Mouse (Mus musculus) Muller cell, postnatal 12 days (primary cell): ENCODE measurements around the gene Srr.

Experiments used
- DNase-seq: peaks from one replicate; pipeline ENCODE4 v3.0.0-alpha.2; 2015; ENCODE audit errors: inconsistent ontology term

The Srr gene

DNA sequence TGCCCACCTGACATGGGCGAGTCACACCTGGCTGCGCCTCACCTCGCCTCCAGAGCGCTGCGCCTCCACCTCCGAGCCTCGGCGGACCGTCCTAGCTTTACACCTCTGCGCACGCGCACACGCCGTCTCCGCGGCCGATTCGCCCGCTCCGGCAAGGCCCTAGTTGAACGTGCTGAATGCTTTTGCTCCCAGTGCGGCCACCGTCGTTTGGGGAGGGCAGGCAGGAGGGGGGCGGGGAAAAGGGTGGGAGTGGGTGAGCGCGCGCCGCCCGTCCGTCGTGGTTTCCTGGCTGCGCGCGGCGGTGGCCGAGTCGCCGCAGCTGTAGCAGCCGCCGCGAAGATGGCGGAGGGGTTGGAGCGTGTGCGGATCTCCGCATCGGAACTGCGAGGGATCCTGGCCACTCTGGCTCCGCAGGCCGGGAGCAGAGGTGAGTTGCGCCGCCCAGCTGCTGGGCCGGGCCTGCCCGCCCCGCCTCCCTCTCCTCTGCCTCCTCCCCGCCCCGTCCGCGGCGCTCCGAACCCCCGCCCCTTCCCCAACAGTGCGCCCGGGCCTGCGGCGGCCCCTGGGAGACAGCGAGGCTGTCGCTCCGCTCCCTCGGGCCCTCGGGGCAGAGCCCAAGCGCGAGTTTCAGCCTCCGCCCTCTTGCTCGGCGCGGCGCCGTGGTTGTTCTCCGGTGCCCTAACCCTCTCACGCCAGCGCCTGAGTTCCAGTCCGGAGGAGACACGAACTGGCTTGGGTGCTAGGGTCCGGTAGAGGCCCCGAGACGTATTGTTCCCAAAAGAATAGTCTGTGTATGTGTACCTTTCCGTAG is at the start of gene Srr, which contains the start of gene Smg6:
Gene Srr, minus strand, starts transcription at position 372 of the 811 bp plus-strand sequence.
Gene Smg6, plus strand, starts transcription at position 247 of the 811 bp plus-strand sequence.
- DNase-seq = peak; percentile 99

DNA sequence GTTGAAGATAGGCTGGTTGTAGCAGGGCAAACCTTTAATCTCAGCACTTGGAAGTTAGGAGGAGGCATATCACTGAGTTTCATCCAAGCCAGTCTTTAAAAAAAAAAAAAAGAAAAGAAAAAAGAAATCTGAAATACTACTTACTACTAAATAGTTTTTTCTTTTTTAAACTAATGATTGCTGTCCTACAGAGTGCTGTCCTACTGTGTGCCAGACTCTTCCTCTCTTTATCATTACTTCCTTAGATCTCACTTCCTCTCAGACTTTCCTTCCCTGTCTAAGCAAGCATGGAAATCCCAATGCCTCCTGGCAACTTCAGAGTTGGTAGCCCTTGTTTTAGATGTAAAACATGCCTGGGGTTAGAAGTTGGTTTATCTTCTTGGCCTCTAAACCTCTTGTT is 48.9 kb upstream of the Srr start:
- DNase-seq = no peak

DNA sequence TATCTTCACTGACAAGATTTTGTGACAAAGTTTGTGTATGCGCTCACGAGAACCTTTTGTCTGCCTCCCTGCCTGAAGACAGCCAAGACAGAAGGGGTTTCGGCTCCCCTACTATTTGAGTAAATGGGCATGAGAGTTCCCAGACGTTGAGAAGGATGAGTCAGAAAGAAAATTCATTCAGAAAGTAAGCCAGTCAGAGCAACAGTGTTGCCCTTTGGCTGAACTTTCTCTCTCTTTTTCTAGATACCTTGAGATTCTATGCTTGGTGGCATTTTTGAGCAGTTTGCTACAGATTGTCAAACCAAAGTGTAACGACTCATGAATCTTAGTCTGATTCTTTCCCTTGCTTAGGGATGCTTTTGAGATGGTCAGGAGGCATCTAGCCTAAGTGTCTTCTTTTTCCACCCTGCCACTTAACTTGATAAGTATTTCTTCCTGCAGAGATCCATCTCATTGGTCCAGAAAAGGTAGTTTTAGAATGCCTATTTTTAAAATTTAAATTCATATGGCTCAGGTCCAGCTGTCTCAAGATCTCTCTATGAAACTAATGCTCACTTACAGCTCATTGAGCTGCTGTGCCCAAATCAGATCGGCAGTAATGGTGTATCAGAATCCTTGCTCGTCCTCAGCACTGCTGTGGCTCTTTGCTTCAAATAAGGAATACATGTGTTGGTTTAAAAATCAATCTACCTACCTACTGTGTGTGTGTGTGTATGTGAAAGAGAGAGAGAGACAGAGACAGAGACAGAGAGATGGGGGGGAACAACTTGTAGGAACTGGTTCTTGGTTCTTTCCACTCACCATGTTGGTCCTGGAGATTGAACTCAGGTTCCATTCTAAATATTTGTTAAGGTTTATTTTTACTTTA is 47.8 kb upstream of the Srr start:
- peak; percentile 89 for DNase-seq

DNA sequence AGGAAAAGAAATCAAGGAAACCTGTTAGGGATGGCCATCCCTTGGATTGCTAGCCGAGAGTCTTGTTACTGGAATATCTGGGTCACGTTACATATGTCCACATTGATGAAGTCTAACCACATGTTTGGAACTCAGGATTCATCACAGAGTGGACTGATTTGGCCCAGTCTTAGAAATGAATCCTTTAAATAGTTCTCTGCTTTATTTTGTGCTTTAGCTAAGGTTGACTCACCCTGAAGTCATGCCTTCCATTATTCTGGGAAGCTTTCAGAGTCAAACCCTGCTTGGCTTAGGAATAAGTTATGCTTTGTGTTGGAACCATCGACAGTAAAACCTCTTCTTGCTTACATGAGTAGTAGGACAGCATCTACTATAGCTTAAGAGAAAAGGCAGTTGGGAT is 39.8 kb upstream of the Srr start:
- peak; percentile 77 for DNase-seq

DNA sequence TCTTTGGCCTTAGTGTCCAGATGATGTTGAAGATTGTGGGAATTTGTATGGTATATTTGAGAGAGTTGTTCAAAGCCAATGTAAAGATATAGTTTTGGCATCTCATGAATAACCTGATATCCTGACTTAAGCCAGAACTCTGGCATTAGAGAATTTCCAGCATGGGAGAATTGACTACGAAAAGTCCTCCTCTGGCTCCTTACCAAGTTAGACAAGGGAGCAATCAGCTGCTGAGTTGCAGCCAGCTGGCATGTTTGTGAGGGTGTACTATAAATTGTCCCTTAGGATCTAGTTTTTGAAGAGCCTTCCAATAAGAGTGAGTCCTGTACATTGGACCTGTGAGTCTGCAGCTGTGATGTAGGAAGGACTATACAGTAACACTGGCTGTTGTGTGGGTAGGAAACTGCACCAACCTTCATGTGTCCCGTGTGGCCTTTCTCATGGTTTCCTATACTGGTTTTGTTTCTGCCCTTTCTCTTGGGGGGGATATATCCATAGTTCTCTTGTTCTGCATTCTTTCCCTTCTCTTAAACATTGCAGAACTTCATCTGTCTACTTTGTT is 37.2 kb upstream of the Srr start:
- no peak for DNase-seq

DNA sequence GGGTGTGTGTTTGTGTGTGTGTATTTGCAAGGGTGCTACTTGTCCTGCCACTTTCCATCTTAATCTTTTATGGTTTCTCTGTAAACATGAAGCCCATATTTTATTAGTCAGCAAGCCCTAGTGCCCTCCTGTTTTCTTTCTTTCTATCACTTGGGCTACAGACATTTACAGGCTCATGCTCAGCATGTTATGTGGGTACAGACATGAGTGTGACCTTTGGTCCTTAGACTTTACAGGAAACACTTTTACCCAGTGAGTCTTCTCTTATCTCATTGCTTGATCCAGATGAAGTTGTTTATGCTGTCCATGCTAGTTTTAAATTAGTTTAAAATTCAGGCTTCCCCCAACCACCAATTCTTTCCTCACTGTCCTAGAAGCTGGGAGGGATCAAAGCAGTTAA is 36.2 kb upstream of the Srr start:
- no peak for DNase-seq

DNA sequence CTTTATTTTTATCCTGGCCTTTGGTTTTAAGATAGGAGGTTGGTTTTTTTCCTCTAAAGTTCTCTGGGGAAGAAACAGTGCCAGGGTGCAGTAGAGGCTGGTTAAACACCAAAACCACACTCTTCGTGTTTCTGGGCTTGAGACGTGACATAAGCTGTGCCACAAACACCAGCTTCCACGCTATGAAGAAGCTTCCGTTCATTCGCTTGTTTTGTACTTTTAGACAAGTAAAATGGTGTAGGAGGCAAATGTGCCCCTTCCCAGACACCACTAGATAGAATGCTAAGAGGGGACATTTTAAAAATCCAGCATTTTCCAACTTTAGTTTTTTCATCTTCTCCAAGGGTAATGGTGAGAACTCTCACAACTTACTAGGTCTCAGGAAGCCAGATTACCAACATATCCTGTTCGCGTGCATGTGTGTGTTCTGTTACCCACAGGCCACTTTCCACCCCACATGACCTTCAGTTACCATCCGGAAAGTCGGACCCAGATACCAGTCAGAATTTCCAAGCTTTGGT is 34.3 kb upstream of the Srr start:
- DNase-seq = no peak

DNA sequence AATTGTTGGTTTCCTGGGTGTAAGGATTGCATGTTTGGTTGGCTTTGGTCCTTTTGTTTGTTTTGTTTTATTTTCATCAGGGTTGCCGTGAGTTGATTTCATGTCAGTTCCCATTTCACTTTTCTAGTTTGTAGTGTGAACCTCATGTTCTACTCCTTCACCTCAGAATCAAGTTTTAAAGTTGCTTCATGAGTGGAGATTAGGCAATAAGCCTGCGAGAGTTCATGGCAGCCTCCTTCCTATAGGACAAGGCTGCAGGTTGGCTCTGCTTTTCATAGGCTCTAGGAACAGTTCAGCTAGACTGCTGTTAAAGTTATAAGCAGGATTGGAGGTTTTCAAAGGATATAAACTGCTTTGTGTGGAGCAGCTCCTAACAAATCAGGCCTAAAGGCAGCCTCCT is 33.8 kb upstream of the Srr start:
- no peak for DNase-seq

DNA sequence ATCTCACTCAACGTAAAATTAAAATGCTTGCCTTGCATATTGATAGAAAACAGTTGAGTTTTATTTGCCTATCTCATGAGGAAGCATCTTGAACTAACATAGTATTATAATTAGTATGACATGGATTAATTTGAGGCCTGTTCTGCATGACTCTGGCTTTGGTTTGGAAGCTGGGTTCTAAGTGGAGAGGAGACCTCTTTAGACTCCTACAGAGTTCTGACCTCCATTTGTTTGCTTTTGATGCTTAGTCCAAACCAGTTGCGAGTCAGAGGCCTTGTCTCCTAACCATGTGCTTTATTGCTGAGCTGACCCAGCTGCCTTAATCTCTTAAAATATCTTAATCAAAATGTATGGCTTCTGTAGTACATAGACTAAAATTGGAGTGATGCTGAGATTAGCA is 31.9 kb upstream of the Srr start:
- DNase-seq = no peak

DNA sequence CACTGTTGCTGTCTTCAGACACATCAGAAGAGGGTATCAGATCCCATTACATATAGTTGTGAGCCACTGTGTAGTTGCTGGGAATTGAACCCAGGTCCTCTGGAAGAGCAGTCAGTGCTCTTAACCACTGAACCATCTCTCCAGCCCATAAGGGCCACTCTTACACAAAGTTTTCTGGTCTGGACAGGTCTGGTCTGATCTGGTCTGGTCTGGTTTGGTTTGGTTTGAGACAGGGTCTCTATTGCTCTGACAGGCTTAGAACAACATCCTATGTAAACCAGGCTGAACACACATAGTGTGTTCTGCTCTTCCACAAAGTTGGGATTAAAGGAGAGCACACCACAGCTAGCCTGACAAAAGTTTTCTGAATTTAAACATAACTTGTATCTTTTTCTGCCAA is 30.3 kb upstream of the Srr start:
- DNase-seq = no peak

DNA sequence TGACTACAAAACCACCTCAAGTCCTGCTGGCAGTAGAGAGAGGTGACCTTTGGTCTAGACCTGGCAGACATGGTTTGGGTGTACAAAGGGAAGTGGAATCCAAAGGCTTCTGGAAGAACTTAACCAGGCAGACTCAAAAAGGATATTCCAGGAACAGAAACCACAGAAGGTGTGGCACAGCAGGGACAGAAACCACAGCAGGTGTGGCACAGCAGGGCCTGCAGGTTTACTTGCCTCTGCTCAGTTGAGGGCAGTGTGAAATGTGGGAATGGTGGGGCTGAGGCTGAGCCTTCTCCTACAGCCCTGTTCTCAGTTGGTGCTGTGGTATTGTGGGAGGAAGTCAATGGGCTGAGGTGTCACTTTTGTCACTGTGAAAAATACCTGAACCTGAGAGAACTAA is 29.2 kb upstream of the Srr start:
- DNase-seq = no peak

DNA sequence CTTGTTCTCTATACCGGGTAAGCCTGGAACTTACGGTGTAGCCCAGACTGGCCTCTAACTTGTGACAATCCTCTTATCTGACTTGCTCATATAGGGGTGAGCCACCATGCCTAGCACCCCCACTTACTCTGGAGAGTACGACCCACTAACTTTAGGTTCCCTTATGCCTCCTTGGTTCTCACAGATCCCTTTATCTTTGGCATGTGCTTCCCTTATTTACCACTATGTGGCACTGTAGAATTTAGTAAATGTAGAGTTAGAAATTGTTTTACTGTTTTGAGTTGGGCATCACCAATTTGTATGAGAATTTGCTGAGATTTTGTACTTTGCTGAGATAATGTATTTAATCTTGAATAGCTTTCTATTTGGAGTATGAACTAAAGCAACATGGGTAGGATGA is 20.6 kb upstream of the Srr start:
- no peak for DNase-seq

DNA sequence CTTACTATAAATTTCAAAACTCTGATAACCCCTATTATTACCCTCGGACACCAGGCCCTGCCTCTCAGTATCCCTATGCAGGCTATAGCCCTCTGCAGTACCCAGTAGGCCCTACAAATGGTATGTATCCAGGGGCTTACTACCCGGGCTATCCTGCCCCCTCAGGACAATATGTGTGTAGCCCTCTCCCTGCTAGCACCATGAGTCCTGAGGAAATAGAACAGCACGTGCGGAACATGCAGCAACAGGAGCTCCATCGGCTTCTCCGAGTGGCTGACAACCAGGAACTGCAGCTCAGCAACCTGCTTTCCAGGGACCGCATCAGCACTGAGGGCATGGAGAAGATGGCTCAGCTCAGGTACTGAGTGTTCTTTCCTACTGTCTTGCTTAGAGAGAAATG is 4.6 kb upstream of the Srr start:
- no peak for DNase-seq

DNA sequence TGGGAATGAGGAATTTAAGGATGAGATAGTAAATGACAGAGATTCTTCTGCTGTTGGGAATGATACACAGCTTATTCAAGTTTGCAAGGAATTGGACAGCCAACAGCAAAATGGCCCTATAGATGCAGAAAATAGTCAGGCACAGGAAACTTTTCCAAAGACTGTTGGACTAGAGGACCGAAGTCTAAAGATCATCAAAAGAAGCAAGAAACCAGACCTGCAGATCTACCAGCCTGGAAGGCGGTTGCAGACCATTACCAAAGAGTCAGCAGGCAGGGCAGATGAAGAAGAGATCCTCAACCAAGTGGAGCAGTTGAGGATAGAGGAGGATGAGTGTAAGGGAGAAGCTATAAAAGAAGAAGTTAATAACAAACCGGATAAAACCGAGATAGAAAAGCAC is 3.4 kb upstream of the Srr start:
- no peak for DNase-seq

DNA sequence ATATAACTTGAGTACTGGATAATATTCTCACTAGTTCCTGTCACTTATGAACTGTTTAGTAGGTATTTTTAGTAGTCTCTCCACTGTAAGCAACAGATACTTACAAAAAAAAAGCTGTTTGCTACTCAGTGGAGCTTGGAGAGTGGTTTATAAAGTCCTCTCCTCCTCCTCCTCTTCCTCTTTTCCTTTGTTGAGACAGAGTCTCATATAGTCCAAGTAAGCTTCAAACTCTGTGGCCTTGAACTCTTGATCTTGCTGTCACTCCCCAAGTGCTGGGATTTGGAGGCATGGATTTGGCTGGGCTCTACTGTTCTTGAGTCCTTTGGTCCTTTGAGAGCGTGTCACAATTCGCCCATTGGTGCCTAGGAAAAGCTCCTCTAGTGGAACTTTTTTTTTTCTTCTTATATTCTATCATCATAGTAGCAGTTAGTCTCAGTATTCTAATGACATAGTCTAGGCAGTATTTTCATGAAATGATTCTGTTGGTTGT is 1.5 kb upstream of the Srr start:
- no peak for DNase-seq

DNA sequence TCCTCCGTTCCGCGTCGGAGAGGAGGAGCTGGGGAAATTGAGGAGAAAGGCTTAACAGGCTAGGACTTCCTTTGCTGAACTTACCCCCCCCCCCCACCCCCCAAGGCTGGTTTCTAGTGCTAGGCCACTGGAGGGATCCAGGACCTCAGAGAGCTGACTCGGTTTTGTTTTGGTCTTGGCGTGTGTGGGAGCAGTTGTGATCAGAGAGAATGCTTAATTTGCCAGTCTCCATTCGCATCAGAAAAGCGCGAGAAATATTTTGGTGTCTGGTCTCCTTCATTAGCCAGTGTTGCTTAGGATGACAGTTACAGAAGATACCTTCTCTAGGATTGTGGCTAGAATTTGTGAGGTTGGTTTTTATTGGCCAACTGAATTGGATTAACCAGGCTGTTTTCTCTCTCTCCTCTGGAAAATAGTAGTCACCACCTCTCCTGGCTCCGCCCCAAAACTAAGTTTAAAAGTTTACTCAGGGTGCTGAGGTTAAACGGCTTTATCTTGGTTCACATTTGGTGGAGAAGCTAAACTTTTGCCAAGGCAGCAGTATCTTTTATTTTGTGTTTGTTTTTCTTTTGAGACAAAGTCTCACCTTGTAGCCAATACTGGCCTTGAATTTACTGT is 749 bp upstream of the Srr start:
- DNase-seq = no peak

DNA sequence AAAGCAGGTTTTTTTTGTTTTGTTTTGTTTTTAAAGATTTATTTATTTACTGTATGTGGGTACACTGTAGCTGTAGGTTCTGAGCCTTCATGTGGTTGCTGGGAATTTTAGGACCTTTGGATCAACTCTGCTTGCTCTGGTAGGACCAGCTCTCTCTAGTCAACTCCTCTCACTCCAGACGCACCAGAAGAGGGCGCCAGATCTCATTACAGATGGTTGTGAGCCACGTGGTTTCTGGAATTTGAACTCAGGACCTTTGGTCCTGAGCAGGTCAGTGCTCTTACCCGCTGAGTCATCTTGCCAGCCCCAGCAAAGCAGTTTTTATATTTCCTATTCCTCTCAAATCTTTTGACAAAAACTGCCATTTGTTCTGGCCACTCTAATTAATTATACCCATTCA is 1.6 kb downstream of the Srr start:
- peak; percentile 16 for DNase-seq

DNA sequence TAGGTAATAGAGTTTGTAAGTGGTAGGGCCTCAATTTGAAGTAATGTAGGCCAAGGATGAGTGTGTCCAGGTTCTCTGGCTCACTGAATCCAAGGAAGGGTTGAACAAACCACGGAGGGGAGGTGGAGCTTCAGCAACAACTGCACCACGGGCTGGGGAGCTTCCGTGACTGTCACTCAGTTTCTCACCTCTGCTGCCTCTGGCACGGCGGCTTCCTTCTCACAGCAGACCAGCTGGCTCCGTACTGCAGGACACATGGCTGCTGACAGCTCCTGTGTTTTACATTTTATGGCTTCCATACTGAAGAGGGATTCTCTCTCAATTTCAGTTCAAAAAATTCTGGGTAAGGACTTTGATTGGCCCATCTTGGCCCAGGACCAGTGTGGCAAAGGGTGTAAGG is 6.5 kb downstream of the Srr start:
- DNase-seq = no peak

DNA sequence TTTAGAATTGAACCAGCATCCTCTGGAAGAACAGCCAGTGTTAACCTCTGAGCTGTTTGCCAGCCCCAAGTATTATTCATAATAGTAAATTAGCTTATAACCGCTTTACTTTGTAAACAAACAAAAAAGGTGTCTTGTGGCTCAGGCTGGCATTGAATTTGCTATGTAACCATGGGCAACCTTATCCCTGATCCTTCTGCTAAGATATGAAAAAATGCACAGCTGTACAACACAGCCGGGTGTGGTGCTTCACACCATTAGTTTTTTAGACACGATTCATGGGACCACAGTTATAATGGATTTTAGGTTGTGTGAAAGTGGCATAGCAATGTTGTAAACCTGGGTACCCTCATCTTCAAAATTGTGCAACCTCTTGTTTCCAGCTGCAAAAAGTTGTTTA is 13.3 kb downstream of the Srr start:
- DNase-seq = no peak

DNA sequence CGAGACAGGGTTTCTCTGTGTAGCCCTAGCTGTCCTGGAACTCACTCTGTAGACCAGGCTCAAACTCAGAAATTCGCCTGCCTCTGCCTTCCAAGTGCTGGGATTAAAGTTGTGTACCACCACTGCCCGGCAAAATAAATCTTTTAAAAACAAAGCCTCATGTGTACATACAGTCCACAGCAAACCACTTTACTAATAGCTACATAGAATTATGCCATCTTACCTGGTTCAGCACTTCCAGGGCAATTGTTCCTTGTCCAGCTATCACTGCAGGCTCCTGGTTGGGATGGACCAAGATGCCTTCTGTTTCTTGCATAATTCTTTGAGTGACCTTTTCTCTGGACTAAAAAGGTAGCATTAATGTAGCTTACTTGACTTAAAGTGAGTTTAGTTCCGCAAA is 15.8 kb downstream of the Srr start:
- no peak for DNase-seq

DNA sequence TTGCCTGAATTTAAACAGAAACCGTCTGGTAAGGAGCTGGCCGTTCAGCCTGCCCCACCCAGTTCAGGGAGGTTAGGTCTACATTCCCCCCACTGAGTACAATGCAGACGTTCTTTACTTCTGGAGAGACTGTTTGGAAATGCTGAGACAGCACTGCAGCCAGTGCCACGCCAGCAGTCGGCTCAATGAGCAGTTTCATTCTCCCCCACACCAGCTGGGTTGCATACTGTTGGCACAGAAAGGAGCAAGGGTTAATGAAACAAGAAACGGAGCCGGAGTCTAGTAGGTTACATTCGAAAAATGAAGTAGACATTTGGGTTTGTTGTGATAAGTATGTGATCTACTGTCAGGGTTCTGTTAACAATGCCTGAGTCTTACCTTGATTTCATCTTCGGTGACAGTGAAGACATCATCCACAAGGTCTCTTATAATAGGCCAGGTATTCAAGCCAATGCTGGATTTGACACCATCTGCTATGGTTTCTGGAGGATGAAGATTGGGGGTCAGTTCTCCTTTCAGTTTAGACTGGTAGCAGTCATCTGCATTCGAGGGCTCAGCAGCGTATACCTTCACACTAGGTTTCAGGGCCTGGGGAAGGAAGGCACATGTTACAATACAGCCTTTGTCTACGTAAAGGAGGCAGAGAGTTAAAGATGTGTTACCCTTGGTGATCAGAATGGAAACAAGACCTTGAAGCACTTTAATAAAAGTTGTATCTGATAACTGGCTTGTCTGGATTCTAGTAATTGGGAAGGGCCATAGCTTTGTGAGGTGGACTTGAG is 16.9 kb downstream of the Srr start:
- DNase-seq = no peak
